Mouse (Mus musculus): ENCODE results near the gene Cbwd1.

The Cbwd1 gene

GRCm38 (mm10) chr19:24961172-24961962, at the start of gene Cbwd1:
TSS of gene Cbwd1 (minus strand) at chr19:24961610.
- peak; percentile 98 for DNase-seq (ENCODE audit: low spot score in 2 of 2)

DNA sequence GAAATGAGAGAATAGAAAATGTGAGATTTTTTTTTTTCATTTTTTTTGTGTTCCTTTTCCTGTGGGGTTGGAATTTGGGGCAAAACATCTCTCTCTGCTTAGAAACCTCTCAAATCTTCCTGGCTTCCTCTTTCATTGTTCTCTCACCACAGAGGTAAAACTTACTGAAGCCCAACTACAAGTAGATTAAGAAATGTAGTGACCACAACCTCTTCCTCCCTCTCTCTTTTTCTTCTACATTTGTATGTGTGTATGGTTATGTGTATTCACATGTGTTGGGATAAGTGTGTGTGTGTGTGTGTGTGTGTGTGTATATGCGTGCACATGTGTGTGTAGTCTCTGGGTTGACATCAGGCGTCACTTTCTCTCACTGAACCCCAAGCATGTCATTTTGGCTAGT, 47.1 kb upstream of the Cbwd1 start:
- DNase-seq (ENCODE audit: low spot score in 2 of 2): no peak

DNA sequence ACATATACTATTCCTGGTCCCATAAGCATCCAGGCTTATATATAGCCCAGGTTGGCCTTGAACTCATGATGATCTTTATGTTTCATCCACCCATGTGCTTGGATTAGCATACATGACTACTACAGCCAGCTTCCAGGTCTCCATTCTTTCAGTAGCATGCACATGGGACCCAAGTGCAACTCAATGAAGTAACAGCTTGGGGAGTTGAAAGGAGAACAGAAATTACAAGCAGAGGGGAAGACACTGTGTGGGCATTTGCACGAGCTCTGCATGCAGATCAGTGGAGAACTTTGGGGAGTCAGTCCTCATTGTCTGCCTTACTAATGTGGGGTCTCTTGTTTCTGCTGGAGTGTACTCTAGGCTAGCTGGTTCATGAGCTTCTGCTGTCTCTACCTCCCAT, 45.3 kb upstream of the Cbwd1 start:
- DNase-seq (ENCODE audit: low spot score in 2 of 2): no peak

- no peak for DNase-seq (ENCODE audit: low spot score in 2 of 2)
These were observed 42.4 kb upstream of the Cbwd1 start for GRCm38 (mm10) chr19:25003810-25004209.

- no peak for DNase-seq (ENCODE audit: low spot score in 2 of 2)
These were observed 41.4 kb upstream of the Cbwd1 start for GRCm38 (mm10) chr19:25002828-25003227.

- no peak for DNase-seq (ENCODE audit: low spot score in 2 of 2)
These were observed 40.6 kb upstream of the Cbwd1 start for GRCm38 (mm10) chr19:25002032-25002431.

- DNase-seq (ENCODE audit: low spot score in 2 of 2): no peak
These were observed 38.7 kb upstream of the Cbwd1 start for GRCm38 (mm10) chr19:25000153-25000552.

GRCm38 (mm10) chr19:24999201-24999886, 37.9 kb upstream of the Cbwd1 start, which contains the start of gene Dock8:
TSS of gene Dock8 (plus strand) at chr19:24999534.
- peak; percentile 21 to 38 for DNase-seq (ENCODE audit: low spot score in 2 of 2)

- no peak for DNase-seq (ENCODE audit: low spot score in 2 of 2)
These were observed 37.2 kb upstream of the Cbwd1 start for GRCm38 (mm10) chr19:24998561-24998960.

DNA sequence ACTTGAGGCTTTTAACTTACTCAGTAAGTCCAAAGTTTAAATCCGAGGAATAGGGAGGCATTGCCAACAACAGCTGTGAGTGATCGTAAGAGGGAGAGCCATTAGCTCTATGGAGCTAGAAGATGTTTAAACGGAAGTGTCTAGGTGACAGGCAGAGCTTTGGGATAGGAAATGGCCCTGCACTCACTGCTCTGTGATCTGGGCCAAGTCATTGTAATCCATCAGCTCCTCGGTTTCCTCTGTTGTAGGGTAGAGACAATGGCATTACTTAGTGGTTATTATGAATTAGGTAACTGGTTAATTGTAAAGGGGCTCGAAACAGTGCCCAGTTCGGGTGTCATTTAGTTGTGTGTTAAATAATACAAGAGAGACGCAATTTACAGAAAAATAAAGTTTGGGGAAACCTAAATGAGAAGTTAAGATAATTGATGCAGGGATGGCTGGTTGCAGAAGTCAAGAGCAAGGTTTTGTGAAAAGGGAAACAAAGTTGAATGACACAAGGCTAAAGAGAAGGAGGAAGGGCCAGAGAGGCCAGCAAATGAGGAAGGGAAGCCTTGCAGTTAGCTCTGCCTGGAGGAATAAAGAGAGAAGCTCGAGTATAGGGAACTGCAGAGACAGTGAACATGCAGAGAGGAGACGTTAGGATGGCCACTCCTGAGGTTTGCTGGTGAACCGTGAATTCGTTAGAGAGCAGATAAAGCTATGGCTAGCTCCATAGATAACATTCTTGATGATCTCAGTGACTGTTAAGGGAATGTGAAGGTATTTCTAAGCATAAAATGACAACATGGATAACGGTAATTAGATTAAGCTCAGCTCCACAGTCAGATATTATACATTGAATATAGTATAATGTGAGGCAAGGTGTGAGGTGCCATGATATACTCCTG, 35.6 kb upstream of the Cbwd1 start:
- DNase-seq (ENCODE audit: low spot score in 2 of 2): no peak

DNA sequence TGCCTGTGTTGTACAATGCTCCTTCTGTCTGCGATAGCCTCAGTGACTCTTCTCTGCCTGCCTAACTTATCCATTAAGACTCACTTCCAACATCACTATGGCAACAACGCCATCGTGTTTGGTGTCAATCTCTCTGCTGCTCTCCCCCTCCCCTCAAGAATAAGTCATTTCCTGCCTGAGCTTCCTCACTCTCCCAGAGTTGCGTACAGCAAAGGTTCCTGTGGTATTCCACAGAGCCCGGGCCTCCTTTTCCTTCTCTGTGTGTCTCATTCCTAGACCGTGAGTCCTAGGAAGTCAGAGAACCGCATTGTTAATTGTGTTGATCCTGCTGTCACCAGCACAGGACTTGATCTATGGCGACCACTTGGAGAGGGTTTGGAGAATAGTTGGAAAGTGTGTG, 33.5 kb upstream of the Cbwd1 start:
- DNase-seq (ENCODE audit: low spot score in 2 of 2): no peak

DNA sequence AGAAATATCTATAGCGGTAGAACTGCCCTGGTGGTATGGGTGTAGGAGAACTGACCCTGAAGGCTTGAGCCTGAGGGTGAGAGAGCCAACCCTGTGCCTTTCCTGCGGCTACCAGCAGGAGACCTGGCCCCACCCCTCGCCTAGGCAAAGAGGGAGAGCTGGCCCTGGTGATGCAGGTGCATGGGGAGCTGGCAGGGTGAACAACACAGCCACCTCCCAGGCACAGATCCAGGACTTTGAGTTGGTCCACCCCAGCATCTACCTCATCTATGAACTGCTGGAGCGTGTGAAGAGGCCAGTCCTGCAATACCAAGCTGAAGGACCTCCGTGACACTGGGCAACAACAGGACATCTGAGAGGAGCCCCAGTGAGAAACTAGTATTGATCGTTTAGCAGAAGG, 32.1 kb upstream of the Cbwd1 start:
- DNase-seq (ENCODE audit: low spot score in 2 of 2): no peak

- DNase-seq (ENCODE audit: low spot score in 2 of 2): no peak
These were observed 28.9 kb upstream of the Cbwd1 start for GRCm38 (mm10) chr19:24990138-24990822.

GRCm38 (mm10) chr19:24988831-24989230, 27.4 kb upstream of the Cbwd1 start:
- DNase-seq (ENCODE audit: low spot score in 2 of 2): no peak

GRCm38 (mm10) chr19:24987355-24987754, 25.9 kb upstream of the Cbwd1 start:
- no peak for DNase-seq (ENCODE audit: low spot score in 2 of 2)

GRCm38 (mm10) chr19:24985045-24985444, 23.6 kb upstream of the Cbwd1 start:
- no peak for DNase-seq (ENCODE audit: low spot score in 2 of 2)

GRCm38 (mm10) chr19:24983857-24984498, 22.6 kb upstream of the Cbwd1 start:
- DNase-seq (ENCODE audit: low spot score in 2 of 2): no peak

GRCm38 (mm10) chr19:24983050-24983449, 21.6 kb upstream of the Cbwd1 start:
- DNase-seq (ENCODE audit: low spot score in 2 of 2): no peak

GRCm38 (mm10) chr19:24981294-24981693, 19.9 kb upstream of the Cbwd1 start:
- peak; percentile 59 to 62 for DNase-seq (ENCODE audit: low spot score in 2 of 2)

DNA sequence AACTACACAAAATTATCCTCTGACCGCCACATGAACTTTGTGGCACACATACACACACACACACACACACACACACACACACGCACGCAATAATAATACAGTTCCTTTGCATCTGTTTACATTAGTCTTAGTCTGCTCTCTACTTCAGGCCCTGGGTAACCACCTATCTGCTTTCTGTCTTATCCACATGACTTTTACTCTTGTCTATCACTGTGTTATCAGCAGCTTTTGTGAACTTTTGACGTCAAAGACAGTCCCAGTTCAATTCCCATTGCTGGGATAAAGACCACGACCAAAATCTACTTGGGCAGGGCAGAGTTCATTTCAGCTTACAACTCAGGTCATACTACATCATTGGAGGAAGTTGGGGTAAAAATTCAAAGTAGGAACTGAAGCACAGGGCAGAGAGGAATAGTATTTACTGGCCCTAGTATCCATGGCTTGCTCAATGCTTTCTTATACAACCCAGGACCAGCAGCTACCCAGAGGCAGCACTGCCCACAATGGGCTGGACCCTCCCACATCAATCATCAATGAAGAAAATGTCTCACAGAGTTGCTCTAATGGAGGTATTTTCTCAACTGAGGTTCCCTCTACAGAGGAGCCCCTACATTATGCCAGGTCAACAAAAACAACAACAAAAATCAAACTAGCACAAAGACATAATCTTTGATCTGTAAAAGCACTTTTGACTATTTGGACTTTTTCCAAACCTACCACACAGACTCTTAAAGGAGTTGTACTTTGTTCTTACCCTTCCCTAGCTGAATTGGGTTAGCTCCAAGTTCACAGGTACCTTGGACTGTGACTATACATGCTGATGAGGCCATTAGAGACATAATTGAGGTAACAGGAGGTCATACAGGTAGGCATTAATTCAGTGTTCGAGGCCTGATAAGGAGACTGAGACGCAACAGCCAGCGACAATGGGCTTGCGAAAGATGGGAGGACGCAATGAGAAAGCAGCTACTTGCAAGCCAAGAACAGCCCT, 17.7 kb upstream of the Cbwd1 start:
- no peak for DNase-seq (ENCODE audit: low spot score in 2 of 2)

All from right cerebral cortex, adult 2 months (tissue).